Mouse (Mus musculus) brain, embryonic 14.5 days (tissue): ENCODE measurements around the gene 4933428G20Rik.

Experiments used
- CTCF ChIP-seq: fragments of 200-500 bp; IDR thresholded peaks from 2 replicates; pipeline ENCODE4 v1.5.1; 2012; ENCODE audit warnings: inconsistent platforms, mild to moderate bottlenecking, moderate library complexity, borderline replicate concordance; ENCODE audit not compliant: insufficient read depth, insufficient read length; ENCODE audit errors: extremely low read depth
- POLR2A ChIP-seq: fragments of 200-500 bp; IDR thresholded peaks from 2 replicates; pipeline ENCODE4 v1.6.1; 2012; ENCODE audit warnings: mild to moderate bottlenecking, inconsistent platforms, borderline replicate concordance; ENCODE audit not compliant: poor library complexity, insufficient read depth, insufficient read length, severe bottlenecking; ENCODE audit errors: extremely low read depth

DNA sequence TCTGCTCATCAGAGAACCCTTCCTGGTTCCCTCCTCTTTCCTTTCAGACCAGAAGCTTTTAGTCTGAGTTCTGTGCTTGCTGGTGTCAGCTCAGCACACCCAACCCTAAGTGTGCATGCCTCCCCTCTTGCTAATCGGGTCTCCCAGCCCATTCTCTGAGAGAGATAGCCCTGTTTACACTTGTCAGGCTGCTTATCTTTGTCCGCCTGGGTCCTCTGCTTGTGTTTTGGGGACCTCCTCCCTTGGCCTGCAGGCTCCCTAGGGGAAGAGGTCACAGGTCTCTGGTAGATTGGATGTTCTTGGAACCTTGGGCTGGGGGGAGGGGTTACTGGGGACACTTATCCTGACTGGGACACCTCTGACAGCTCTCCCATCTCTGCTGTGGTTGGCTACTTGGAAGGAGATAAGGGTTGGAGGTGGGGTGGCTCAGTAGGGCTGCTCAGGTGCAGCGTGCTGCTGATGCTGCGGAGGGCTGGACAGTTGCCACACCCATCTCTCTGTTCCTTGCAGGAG, 54.1 kb downstream of the 4933428G20Rik start:
- TF ChIP-seq POLR2A = no peak
- TF ChIP-seq CTCF = no peak
